Comparison of ENCODE assay signal across 20 mouse cellular contexts in the genomic region with DNA sequence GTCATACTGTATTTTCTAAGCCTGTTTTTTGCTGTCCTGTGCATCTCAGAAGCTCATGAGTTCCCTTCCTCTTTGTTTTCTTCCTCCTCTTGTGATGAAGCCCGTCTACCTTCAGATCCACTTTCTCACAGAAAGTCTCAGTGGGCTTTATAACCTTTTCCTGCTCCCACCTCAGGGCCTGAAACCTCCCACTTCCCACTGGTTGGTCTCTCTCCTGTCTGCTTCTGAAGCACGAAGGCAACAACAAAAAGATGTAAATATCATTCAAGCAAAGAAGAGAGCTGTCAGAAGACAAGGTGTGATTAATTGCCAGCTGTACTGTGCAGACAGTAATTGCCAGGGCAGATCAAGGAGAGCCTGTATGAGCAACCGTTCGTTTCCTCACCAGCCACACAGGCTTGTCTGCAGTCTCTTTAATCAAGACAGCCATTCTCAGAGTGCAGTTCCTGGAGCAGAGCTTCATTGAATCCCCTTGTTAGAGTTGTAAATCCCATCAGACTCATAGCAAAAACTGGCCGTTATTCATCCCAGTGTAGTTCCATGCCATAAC.
DNase-seq lines count a peak whose midpoint lies in the region; ATAC-seq and TF ChIP-seq lines count a peak whose summit lies in the region.
"Had no signal": no experiment of that assay in that cellular context is flagged by ENCODE, and none has a peak within 500 bp of the region (broad histone marks: within the 10 kb centered on the region; RNA-seq: fewer than 3 reads in every experiment).

No protein-coding gene starts in this region.

- H3K36me3 ChIP-seq in neural tube, embryonic 13.5 days = no peaks in the 10 kb centered on the region
- H3K36me3 ChIP-seq in neural tube, embryonic 15.5 days = no peaks in the 10 kb centered on the region
- no peaks in the 10 kb centered on the region for H3K36me3 ChIP-seq in hindbrain, embryonic 10.5 days
- no peaks in the 10 kb centered on the region for H3K36me3 ChIP-seq in hindbrain, postnatal 0 days (ENCODE audit: insufficient read depth, low read length)
- no peaks in the 10 kb centered on the region for H3K36me3 ChIP-seq in stomach, postnatal 0 days (ENCODE audit: control insufficient read depth, insufficient read depth, low read length)
- H3K36me3 ChIP-seq: embryonic facial prominence, embryonic 13.5 days had no signal

- TF ChIP-seq EP300 in stomach, postnatal 0 days (optimal IDR thresholded peaks at IDR 0.05) = no peak

- no peak for DNase-seq in hindbrain, embryonic 10.5 days (ENCODE audit: low spot score)
- peak; percentile 30 for DNase-seq in hindbrain, postnatal 0 days (ENCODE audit: low spot score)
- DNase-seq in adrenal gland, postnatal 14 days = no peak
- DNase-seq in stomach, postnatal 0 days (ENCODE audit: low spot score) = no peak
- no peak for DNase-seq in thymus, postnatal 36 days
- DNase-seq: cerebellum, postnatal 14 days; gastrocnemius, postnatal 36 days; heart, postnatal 10 days; kidney, adult 8-10 months; kidney, postnatal 25 days; lung, adult 2 months; retina, postnatal 1 day had no signal

- H3K4me2 ChIP-seq in neural tube, embryonic 13.5 days = no peak overlapping the region
- no peak overlapping the region for H3K4me2 ChIP-seq in neural tube, embryonic 15.5 days
- no peak overlapping the region for H3K4me2 ChIP-seq in hindbrain, postnatal 0 days (ENCODE audit: low read depth, low read length)
- H3K4me2 ChIP-seq in stomach, postnatal 0 days (replicated peaks; ENCODE audit: low read depth) = no peak overlapping the region
- H3K4me2 ChIP-seq: embryonic facial prominence, embryonic 13.5 days; liver, embryonic 11.5 days had no signal

- peak overlapping the region; percentile 49 for H3K27ac ChIP-seq in neural tube, embryonic 13.5 days (replicated peaks)
- no peak overlapping the region; the same call in 1 of the 2 replicates for H3K27ac ChIP-seq in neural tube, embryonic 15.5 days (replicated peaks)
- H3K27ac ChIP-seq in hindbrain, embryonic 10.5 days = 0 out of 2 replicates have a peak overlapping the region, but pooled peaks have one; percentile 6
- H3K27ac ChIP-seq in hindbrain, postnatal 0 days = peak overlapping the region; percentile 26; the same call in 1 of the 2 replicates
- H3K27ac ChIP-seq in stomach, postnatal 0 days (replicated peaks) = no peak overlapping the region
- H3K27ac ChIP-seq: embryonic facial prominence, embryonic 13.5 days; left cerebral cortex, adult 2 months had no signal

- H3K27me3 ChIP-seq in neural tube, embryonic 13.5 days = no peaks in the 10 kb centered on the region
- H3K27me3 ChIP-seq in neural tube, embryonic 15.5 days (replicated peaks) = no peaks in the 10 kb centered on the region
- H3K27me3 ChIP-seq in hindbrain, embryonic 10.5 days (ENCODE audit: insufficient read depth, poor library complexity, severe bottlenecking) = no peaks in the 10 kb centered on the region
- no peaks in the 10 kb centered on the region for H3K27me3 ChIP-seq in hindbrain, postnatal 0 days (ENCODE audit: insufficient read depth, low read length)
- H3K27me3 ChIP-seq in stomach, postnatal 0 days (ENCODE audit: control insufficient read depth, insufficient read depth, low read length) = no peaks in the 10 kb centered on the region
- H3K27me3 ChIP-seq: embryonic facial prominence, embryonic 13.5 days; megakaryocyte, embryonic 14.5 days had no signal

- H3K4me1 ChIP-seq in neural tube, embryonic 13.5 days (replicated peaks) = peaks cover 15% of the 10 kb centered on the region
- 0 out of 2 replicates have a peak, but pooled peaks cover 10% of the 10 kb centered on the region for H3K4me1 ChIP-seq in neural tube, embryonic 15.5 days
- H3K4me1 ChIP-seq in hindbrain, embryonic 10.5 days (replicated peaks) = peaks cover 15% of the 10 kb centered on the region
- no peaks in the 10 kb centered on the region for H3K4me1 ChIP-seq in hindbrain, postnatal 0 days (ENCODE audit: insufficient read depth, low read length)
- H3K4me1 ChIP-seq in stomach, postnatal 0 days (replicated peaks; ENCODE audit: control insufficient read depth, insufficient read depth) = no peaks in the 10 kb centered on the region
- H3K4me1 ChIP-seq: embryonic facial prominence, embryonic 13.5 days; megakaryocyte, embryonic 14.5 days had no signal

- TF ChIP-seq CTCF in hindbrain, postnatal 0 days (IDR thresholded peaks at IDR 0.05; ENCODE audit: low read depth) = no peak
- TF ChIP-seq CTCF in stomach, postnatal 0 days (IDR thresholded peaks at IDR 0.05; ENCODE audit: low read depth) = no peak

- no peak for ATAC-seq in neural tube, embryonic 13.5 days (ENCODE audit: low read depth)
- no peak for ATAC-seq in neural tube, embryonic 15.5 days (ENCODE audit: low FRiP score)
- no peak for ATAC-seq in hindbrain, postnatal 0 days
- ATAC-seq in stomach, postnatal 0 days (ENCODE audit: low FRiP score, low TSS enrichment) = no peak
- ATAC-seq: inflammation-experienced regulatory T-cells, adult 6 months had no signal

- WGBS in neural tube, embryonic 13.5 days = 13% methylated on average over 5 of the region's 5 CpGs
- WGBS in neural tube, embryonic 15.5 days = 9% methylated on average over 5 of the region's 5 CpGs
- WGBS in hindbrain, embryonic 10.5 days = 52% methylated on average over 5 of the region's 5 CpGs
- WGBS in hindbrain, postnatal 0 days = 30% methylated on average over 5 of the region's 5 CpGs
- WGBS in stomach, postnatal 0 days = 28% methylated on average over 5 of the region's 5 CpGs

- no peak overlapping the region for H3K4me3 ChIP-seq in neural tube, embryonic 13.5 days
- H3K4me3 ChIP-seq in neural tube, embryonic 15.5 days (replicated peaks) = no peak overlapping the region
- no peak overlapping the region for H3K4me3 ChIP-seq in hindbrain, embryonic 10.5 days
- no peak overlapping the region for H3K4me3 ChIP-seq in hindbrain, postnatal 0 days (ENCODE audit: low read length)
- no peak overlapping the region for H3K4me3 ChIP-seq in stomach, postnatal 0 days (ENCODE audit: low read depth, low read length)
- H3K4me3 ChIP-seq: embryonic facial prominence, embryonic 13.5 days; left cerebral cortex, adult 2 months; megakaryocyte, embryonic 14.5 days; myocyte had no signal

- H3K9ac ChIP-seq in neural tube, embryonic 13.5 days = no peak overlapping the region
- H3K9ac ChIP-seq in neural tube, embryonic 15.5 days (replicated peaks) = no peak overlapping the region
- H3K9ac ChIP-seq in hindbrain, postnatal 0 days (replicated peaks; ENCODE audit: low read length) = no peak overlapping the region
- no peak overlapping the region for H3K9ac ChIP-seq in stomach, postnatal 0 days (ENCODE audit: low read length)
- H3K9ac ChIP-seq: embryonic facial prominence, embryonic 13.5 days had no signal

- H3K9me3 ChIP-seq in neural tube, embryonic 13.5 days = 0 out of 2 replicates have a peak, but pooled peaks cover 7% of the 10 kb centered on the region
- H3K9me3 ChIP-seq in neural tube, embryonic 15.5 days (replicated peaks) = no peaks in the 10 kb centered on the region
- H3K9me3 ChIP-seq in hindbrain, embryonic 10.5 days = no peaks in the 10 kb centered on the region
- no peaks in the 10 kb centered on the region for H3K9me3 ChIP-seq in hindbrain, postnatal 0 days (ENCODE audit: low read length)
- H3K9me3 ChIP-seq in stomach, postnatal 0 days (ENCODE audit: control insufficient read depth, low read length) = no peaks in the 10 kb centered on the region
- H3K9me3 ChIP-seq: embryonic facial prominence, embryonic 13.5 days had no signal

Comparison
In these comparisons a context has a peak if more than half of its experiments do, and no peak if none do; other contexts are left out.
1. H3K27ac ChIP-seq: peak in neural tube, embryonic 13.5 days (single experiment), hindbrain, embryonic 10.5 days (single experiment) and hindbrain, postnatal 0 days (single experiment); none in neural tube, embryonic 15.5 days (single experiment) and stomach, postnatal 0 days (single experiment).